Mouse (Mus musculus) myocyte (in vitro differentiated cells): ENCODE results near the gene Ccdc171. TPM values are rescaled to one million over a fixed set of nuclear protein-coding genes. Genes with fewer than 3 reads are reported as not detected.

Experiments
- H3K27me3 ChIP-seq: one replicate; pipeline ENCODE4 v1.6.1; 2011; ENCODE audit not compliant: control insufficient read depth, insufficient read depth, insufficient read length
- H3K36me3 ChIP-seq: one replicate; pipeline ENCODE4 v1.6.1; 2011; ENCODE audit not compliant: control insufficient read depth, insufficient read depth
- H3K4me2 ChIP-seq: one replicate; pipeline ENCODE4 v1.6.1; 2011; ENCODE audit warnings: low read depth, control low read depth
- H3K4me3 ChIP-seq: one replicate; pipeline ENCODE4 v1.5.1; 2011; ENCODE audit warnings: mild to moderate bottlenecking, control low read depth, moderate library complexity
- H3K79me2 ChIP-seq: one replicate; pipeline ENCODE4 v1.6.1; 2011; ENCODE audit not compliant: control insufficient read depth, insufficient read depth
- H3ac ChIP-seq: one replicate; pipeline ENCODE4 v1.6.1; 2011; ENCODE audit not compliant: control insufficient read depth, insufficient read length
- CEBPB ChIP-seq: IDR thresholded peaks from 2 replicates; pipeline ENCODE4 v1.6.1; 2011; ENCODE audit warnings: mild to moderate bottlenecking, moderate library complexity; ENCODE audit not compliant: poor library complexity, insufficient read depth, severe bottlenecking
- E2F4 ChIP-seq: IDR thresholded peaks from one replicate; pipeline ENCODE4 v1.6.1; 2011; ENCODE audit warnings: mild to moderate bottlenecking, control low read depth, moderate library complexity; ENCODE audit not compliant: insufficient read depth
- MAX ChIP-seq: IDR thresholded peaks from one replicate; pipeline ENCODE4 v1.6.1; 2011; ENCODE audit warnings: low read depth, mild to moderate bottlenecking, control low read depth
- MYOD1 ChIP-seq, 3 experiments: IDR thresholded peaks; one replicate each; pipeline ENCODE4 v1.6.1; 2011; ENCODE audit warnings: control low read depth in 2 of 3, low read depth in 2 of 3, mild to moderate bottlenecking in 2 of 3, moderate library complexity in 1 of 3; ENCODE audit not compliant: insufficient read length in 2 of 3, control insufficient read depth in 1 of 3
- MYOG ChIP-seq, 3 experiments: IDR thresholded peaks; one replicate each; pipeline ENCODE4 v1.6.1; 2011; ENCODE audit warnings: control low read depth in 2 of 3, low read depth in 2 of 3, mild to moderate bottlenecking in 2 of 3; ENCODE audit not compliant: insufficient read length in 2 of 3, control insufficient read depth in 1 of 3, insufficient read depth in 1 of 3
- POLR2A ChIP-seq: IDR thresholded peaks from one replicate; pipeline ENCODE4 v1.6.1; 2011; ENCODE audit warnings: low read depth, mild to moderate bottlenecking, control low read depth, moderate library complexity; ENCODE audit not compliant: insufficient read length
- POLR2AphosphoS2 ChIP-seq: IDR thresholded peaks from one replicate; pipeline ENCODE4 v1.6.1; 2011; ENCODE audit warnings: low read depth, control low read depth; ENCODE audit not compliant: insufficient read length
- REST ChIP-seq: IDR thresholded peaks from one replicate; pipeline ENCODE4 v1.6.1; 2011; ENCODE audit warnings: mild to moderate bottlenecking, control low read depth, moderate library complexity; ENCODE audit not compliant: insufficient read depth, insufficient read length
- SRF ChIP-seq: IDR thresholded peaks from one replicate; pipeline ENCODE4 v1.6.1; 2011; ENCODE audit warnings: low read depth; ENCODE audit not compliant: control insufficient read depth, insufficient read length
- TCF12 ChIP-seq: IDR thresholded peaks from one replicate; pipeline ENCODE4 v1.6.1; 2011; ENCODE audit warnings: mild to moderate bottlenecking, control low read depth; ENCODE audit not compliant: poor library complexity, insufficient read depth, severe bottlenecking
- TCF3 ChIP-seq: IDR thresholded peaks from one replicate; pipeline ENCODE4 v1.6.1; 2011; ENCODE audit warnings: low read depth, control low read depth; ENCODE audit not compliant: insufficient read length
- USF1 ChIP-seq: IDR thresholded peaks from one replicate; pipeline ENCODE4 v1.6.1; 2011; ENCODE audit warnings: low read depth, mild to moderate bottlenecking, control low read depth, moderate library complexity
- polyA plus RNA-seq: library from polyadenylated mRNA; unstranded; fragments of >200 nt; fragmentation: generic; extraction: Trizol; gene quantifications from one replicate; pipeline ENCODE4 v1.2.1, GENCODE M21; 2012; ENCODE audit warnings: missing spikeins

Gene Ccdc171
- polyA plus RNA-seq, 1 experiment: 0.26 TPM

GRCm38 (mm10) chr4:83888459-83889054, 363.2 kb downstream of the Ccdc171 start:
- TF ChIP-seq POLR2A (no peak), CEBPB (no peak), SRF (no peak), POLR2AphosphoS2 (no peak), USF1 (no peak), MAX (no peak), TCF12 (no peak), REST (no peak), MYOD1 (IDR thresholded peaks at IDR 0.05; ENCODE audit: control insufficient read depth in 1 of 3, insufficient read length in 2 of 3, low read depth in 2 of 3) (no peak), TCF3 (no peak), E2F4 (no peak), MYOG (IDR thresholded peaks at IDR 0.05; ENCODE audit: control insufficient read depth in 1 of 3, insufficient read depth in 1 of 3, insufficient read length in 2 of 3, low read depth in 2 of 3) (no peak)
- H3K4me3 ChIP-seq: no peak overlapping the region
- no peaks in the 10 kb centered on the region for H3K36me3 ChIP-seq
- H3K79me2 ChIP-seq: no peaks in the 10 kb centered on the region
- H3ac ChIP-seq: no peak overlapping the region
- H3K27me3 ChIP-seq: no peaks in the 10 kb centered on the region
- no peak overlapping the region for H3K4me2 ChIP-seq

- Histone ChIP-seq H3K79me2 (no peaks in the 10 kb centered on the region), H3ac (no peak overlapping the region), H3K36me3 (no peaks in the 10 kb centered on the region), H3K4me2 (no peak overlapping the region), H3K27me3 (no peaks in the 10 kb centered on the region), H3K4me3 (no peak overlapping the region)
- TF ChIP-seq REST: no peak
- no peak for TF ChIP-seq E2F4
- TF ChIP-seq POLR2AphosphoS2: no peak
- TF ChIP-seq TCF3: no peak
- no peak for TF ChIP-seq USF1
- TF ChIP-seq CEBPB: no peak
- TF ChIP-seq MYOG (IDR thresholded peaks at IDR 0.05; ENCODE audit: control insufficient read depth in 1 of 3, insufficient read depth in 1 of 3, insufficient read length in 2 of 3, low read depth in 2 of 3): no peak
- no peak for TF ChIP-seq MAX
Measured at GRCm38 (mm10) chr4:83902081-83902645, 376.8 kb downstream of the Ccdc171 start.

Other genes starting within 250 kb of the Ccdc171 start
- 19.3 TPM for gene Ttc39b, start 201.3 kb upstream of the Ccdc171 start, polyA plus RNA-seq
- 18.4 TPM for gene Snapc3, start 107.8 kb upstream of the Ccdc171 start, polyA plus RNA-seq
- 24.0 TPM for gene Psip1, start 39.1 kb upstream of the Ccdc171 start, polyA plus RNA-seq